Mouse (Mus musculus): ENCODE results near the gene Igfbpl1. TPM values are rescaled to one million over a fixed set of nuclear protein-coding genes. Genes with fewer than 3 reads are reported as not detected.

The Igfbpl1 gene
- polyA plus RNA-seq, 1 experiment from 2014 or later = 0.04 TPM

DNA sequence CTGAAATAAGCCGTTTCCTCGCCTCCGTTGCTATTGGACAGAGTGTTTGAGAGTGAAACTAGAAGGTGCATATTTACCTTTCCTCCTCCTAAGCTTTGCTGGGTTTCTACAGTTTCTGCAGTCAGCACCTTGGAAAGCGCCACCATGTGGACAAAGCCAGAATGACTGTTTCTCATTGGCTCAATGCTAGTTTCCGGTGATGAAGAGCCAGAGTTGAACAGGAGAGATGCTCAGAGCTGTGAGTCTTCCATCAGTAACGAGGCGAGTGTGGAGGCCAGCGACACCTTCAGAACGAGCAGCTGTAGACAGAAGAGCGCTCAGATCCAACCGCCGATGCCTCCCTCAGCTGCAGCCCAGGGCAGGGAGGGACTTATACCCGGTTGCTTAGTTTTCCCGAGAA is 17.6 kb upstream of the Igfbpl1 start:
- peak; percentile 77 for TF ChIP-seq CTCF (IDR thresholded peaks at IDR 0.05; ENCODE audit: low read depth)

DNA sequence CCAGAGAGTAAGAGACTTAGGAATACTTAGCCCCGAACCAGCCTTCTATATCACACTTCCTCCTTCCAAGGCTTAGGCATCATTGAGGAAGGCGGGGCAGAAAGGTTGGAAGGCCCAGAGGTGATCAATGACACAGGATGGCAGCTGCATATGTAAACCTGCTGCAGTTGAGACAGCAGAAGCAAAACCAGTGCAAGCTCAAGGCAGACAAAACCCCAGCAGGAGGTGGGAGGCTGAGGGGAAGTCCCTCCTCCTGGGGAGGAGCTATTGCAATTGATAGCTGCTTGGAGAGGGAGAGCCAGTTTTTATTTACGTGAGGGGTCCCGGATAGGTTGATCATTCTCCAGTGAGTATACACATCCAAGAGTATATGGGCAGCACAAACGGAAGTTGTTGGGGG is 6.7 kb upstream of the Igfbpl1 start:
- no peaks in the 10 kb centered on the region for H3K9me3 ChIP-seq (replicated peaks; ENCODE audit: low read length)
- 41% methylated on average over 5 of the region's 5 CpGs for WGBS
- DNase-seq (ENCODE audit: low spot score) = no peak
- H3K36me3 ChIP-seq (ENCODE audit: insufficient read depth, low read length) = no peaks in the 10 kb centered on the region
- peaks cover 9% of the 10 kb centered on the region; the same call in 1 of the 2 replicates for H3K27me3 ChIP-seq (ENCODE audit: insufficient read depth, low read length)
- no peak overlapping the region for H3K9ac ChIP-seq (ENCODE audit: low read depth, low read length)
- no peak for TF ChIP-seq CTCF (IDR thresholded peaks at IDR 0.05; ENCODE audit: low read depth)
- H3K4me3 ChIP-seq (replicated peaks; ENCODE audit: low read depth, low read length) = no peak overlapping the region
- no peaks in the 10 kb centered on the region for H3K4me1 ChIP-seq (replicated peaks; ENCODE audit: insufficient read depth, low read length)
- H3K27ac ChIP-seq = no peak overlapping the region
- H3K4me2 ChIP-seq (ENCODE audit: low read length) = no peak overlapping the region
- no peak for ATAC-seq (replicated peaks; ENCODE audit: low FRiP score, low read depth)

More for the DNA sequence above, 17.6 kb upstream of the Igfbpl1 start:
- Histone ChIP-seq H3K27me3 (ENCODE audit: insufficient read depth, low read length) (0 out of 2 replicates have a peak, but pooled peaks cover 2% of the 10 kb centered on the region), H3K36me3 (ENCODE audit: insufficient read depth, low read length) (no peaks in the 10 kb centered on the region), H3K27ac (no peak overlapping the region), H3K9me3 (replicated peaks; ENCODE audit: low read length) (no peaks in the 10 kb centered on the region), H3K4me2 (ENCODE audit: low read length) (no peak overlapping the region), H3K4me3 (replicated peaks; ENCODE audit: low read depth, low read length) (no peak overlapping the region), H3K9ac (ENCODE audit: low read depth, low read length) (no peak overlapping the region), H3K4me1 (replicated peaks; ENCODE audit: insufficient read depth, low read length) (0 out of 2 replicates have a peak, but pooled peaks cover 5% of the 10 kb centered on the region)
- ATAC-seq (replicated peaks; ENCODE audit: low FRiP score, low read depth) (no peak), DNase-seq (ENCODE audit: low spot score) (peak; percentile 55)
- WGBS = 48% methylated on average over 14 of the region's 14 CpGs

DNA sequence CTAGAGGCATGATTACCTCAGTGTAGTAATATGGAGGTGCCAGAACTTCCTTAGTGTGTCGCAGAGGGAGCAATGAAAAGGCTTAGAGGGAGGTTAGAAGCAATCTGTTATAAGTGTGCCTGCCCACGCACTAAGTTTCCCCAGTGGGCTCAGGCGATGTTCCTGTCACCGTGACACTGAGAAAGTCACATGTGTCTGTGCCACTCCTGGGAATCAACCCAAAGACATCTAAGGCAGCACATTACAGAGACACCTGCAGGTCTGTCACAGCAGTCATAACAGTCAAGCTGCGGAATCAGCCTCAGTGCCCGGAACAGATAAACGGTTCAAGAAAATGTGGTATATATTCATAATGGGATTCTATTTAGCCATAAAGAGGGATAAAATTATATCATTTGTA is 5.3 kb upstream of the Igfbpl1 start:
- no peak for ATAC-seq (replicated peaks; ENCODE audit: low FRiP score, low read depth)
- WGBS = 85% methylated on average over 7 of the region's 7 CpGs
- Histone ChIP-seq H3K27me3 (ENCODE audit: insufficient read depth, low read length) (peaks cover 24% of the 10 kb centered on the region), H3K36me3 (ENCODE audit: insufficient read depth, low read length) (no peaks in the 10 kb centered on the region), H3K4me1 (replicated peaks; ENCODE audit: insufficient read depth, low read length) (no peaks in the 10 kb centered on the region), H3K9ac (ENCODE audit: low read depth, low read length) (no peak overlapping the region), H3K27ac (no peak overlapping the region), H3K9me3 (replicated peaks; ENCODE audit: low read length) (no peaks in the 10 kb centered on the region), H3K4me3 (replicated peaks; ENCODE audit: low read depth, low read length) (no peak overlapping the region), H3K4me2 (ENCODE audit: low read length) (no peak overlapping the region)
- no peak for DNase-seq (ENCODE audit: low spot score)
- no peak for TF ChIP-seq CTCF (IDR thresholded peaks at IDR 0.05; ENCODE audit: low read depth)

DNA sequence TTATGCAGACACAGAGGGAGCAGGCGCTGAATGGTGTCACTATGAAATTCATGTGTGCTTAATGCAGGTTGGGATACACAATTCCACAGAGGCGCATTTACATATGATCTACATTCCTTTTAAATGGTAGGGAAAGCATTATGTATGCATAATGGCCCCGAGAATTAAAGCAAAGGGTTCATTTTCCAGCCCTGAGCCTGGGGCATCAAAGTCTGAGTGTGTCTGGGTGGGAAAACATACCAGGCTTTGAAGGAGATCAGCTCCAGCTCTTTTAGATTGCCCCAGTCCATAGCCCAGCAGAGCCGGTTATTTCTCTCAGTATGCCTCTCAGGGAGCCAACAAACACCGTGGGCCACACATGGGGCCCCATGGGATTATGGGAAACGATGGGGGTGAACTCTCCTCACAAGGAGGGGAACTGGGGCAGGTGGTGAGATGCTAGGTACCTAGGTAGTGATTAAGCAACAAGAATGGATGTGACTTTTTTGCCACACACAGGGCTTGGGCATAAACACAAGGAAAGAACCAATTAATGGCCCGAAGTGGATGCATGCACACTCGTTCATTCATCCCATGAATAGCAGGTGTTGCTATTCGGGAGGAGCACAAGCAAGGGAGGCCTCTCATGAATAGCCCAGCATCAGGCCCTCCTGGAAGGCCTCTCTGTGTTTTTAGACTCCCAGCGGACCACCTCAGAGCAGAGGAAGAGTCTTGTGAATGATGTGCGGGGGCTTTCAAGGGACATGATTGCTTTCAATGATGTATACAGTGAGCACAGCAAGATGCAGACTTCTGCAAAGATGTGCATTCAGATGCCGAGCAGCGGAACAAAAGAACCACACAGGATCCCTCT is 3.4 kb upstream of the Igfbpl1 start:
- H3K27me3 ChIP-seq (ENCODE audit: insufficient read depth, low read length) = peaks cover 40% of the 10 kb centered on the region
- H3K27ac ChIP-seq = no peak overlapping the region
- no peaks in the 10 kb centered on the region for H3K4me1 ChIP-seq (replicated peaks; ENCODE audit: insufficient read depth, low read length)
- 63% methylated on average over 13 of the region's 13 CpGs for WGBS
- no peak for DNase-seq (ENCODE audit: low spot score)
- H3K36me3 ChIP-seq (ENCODE audit: insufficient read depth, low read length) = no peaks in the 10 kb centered on the region
- no peak for TF ChIP-seq CTCF (IDR thresholded peaks at IDR 0.05; ENCODE audit: low read depth)
- no peak overlapping the region for H3K4me2 ChIP-seq (ENCODE audit: low read length)
- ATAC-seq (replicated peaks; ENCODE audit: low FRiP score, low read depth) = no peak
- no peak overlapping the region for H3K4me3 ChIP-seq (replicated peaks; ENCODE audit: low read depth, low read length)
- H3K9ac ChIP-seq (ENCODE audit: low read depth, low read length) = no peak overlapping the region
- no peaks in the 10 kb centered on the region for H3K9me3 ChIP-seq (replicated peaks; ENCODE audit: low read length)

DNA sequence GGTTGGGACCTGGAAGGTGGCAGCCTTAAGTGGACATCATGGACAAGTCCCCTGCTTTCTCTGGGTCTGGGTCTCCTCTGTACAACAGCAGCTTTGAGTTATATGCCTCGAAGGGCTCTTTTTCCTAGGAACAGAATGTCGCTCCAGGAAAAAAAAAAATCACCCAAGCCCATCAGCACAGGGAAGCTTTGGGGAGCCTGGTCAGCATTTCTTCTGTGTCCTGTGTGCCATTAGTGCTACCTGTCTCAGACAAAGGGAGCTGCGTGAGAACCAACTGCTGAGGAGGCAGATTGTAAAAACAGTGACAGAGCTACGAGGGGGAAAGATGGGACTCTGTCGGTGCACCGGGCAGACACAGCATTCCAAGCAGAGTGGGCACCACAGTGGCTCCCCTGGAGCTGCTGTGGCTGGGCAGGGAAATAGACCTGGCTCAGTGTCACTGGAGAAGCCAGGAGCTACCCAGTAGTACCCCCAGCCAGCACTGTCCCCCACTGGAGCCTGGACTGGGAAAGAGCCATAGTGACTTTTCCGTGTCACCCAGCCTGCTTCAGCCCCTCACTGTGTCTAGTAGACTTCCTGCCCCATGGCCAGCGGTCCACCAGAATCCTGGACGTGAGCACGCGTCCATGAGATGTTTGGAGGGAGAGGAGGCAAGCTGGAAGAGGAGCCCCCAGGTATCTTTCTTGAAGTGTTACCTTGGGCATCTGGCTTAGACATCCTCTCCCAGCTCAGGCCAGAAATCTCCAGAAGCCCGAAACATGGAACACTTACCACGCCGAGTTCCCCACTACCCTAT is 1.8 kb downstream of the Igfbpl1 start:
- no peak overlapping the region for H3K4me3 ChIP-seq (replicated peaks; ENCODE audit: low read depth, low read length)

DNA sequence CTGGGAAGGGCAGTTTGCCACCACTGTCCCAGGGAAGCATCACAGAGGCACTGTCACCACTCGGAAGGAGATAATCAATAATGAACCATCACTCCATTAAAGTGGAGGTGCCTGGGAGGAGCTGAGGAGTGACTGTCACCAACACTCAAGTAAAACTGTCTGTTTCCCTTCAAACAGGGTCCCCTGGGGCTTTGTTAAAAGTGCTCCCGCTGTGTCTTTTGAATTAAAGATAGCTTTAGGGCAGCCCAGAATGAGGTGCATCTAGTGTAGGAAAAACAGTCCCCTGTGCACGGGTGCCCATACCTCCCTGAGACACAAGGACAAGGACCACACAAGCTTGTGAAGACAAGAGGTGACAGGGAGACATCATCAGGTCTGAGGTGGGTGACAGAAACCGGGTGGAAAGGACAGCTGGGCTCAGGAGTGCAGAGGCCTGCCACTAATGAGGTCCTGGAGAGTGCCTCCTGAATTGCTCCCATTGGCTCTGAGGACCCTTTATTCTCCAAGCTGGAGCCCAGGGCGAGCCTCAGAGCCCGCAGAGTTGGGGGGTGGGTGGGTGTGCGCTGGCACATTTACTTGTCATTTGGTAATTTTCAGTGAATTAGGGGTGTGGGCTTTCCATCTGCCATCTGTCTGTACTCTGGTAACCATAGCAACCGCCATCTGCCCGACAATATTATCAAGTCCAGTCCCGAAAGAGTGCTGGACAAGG is 2.5 kb downstream of the Igfbpl1 start:
- WGBS = 15% methylated on average over 10 of the region's 10 CpGs

More for the DNA sequence above, 1.8 kb downstream of the Igfbpl1 start:
- no peaks in the 10 kb centered on the region for H3K36me3 ChIP-seq (ENCODE audit: insufficient read depth, low read length)
- H3K27ac ChIP-seq = no peak overlapping the region
- H3K4me1 ChIP-seq (replicated peaks; ENCODE audit: insufficient read depth, low read length) = no peaks in the 10 kb centered on the region
- DNase-seq (ENCODE audit: low spot score) (no peak), ATAC-seq (replicated peaks; ENCODE audit: low FRiP score, low read depth) (no peak)
- TF ChIP-seq CTCF (IDR thresholded peaks at IDR 0.05; ENCODE audit: low read depth) = no peak
- H3K4me2 ChIP-seq (ENCODE audit: low read length) = no peak overlapping the region
- peaks cover 55% of the 10 kb centered on the region for H3K27me3 ChIP-seq (ENCODE audit: insufficient read depth, low read length)
- no peak overlapping the region for H3K9ac ChIP-seq (ENCODE audit: low read depth, low read length)
- no peaks in the 10 kb centered on the region for H3K9me3 ChIP-seq (replicated peaks; ENCODE audit: low read length)
- 24% methylated on average over 14 of the region's 14 CpGs for WGBS

More for the DNA sequence above, 2.5 kb downstream of the Igfbpl1 start:
- Histone ChIP-seq H3K4me1 (replicated peaks; ENCODE audit: insufficient read depth, low read length) (peaks cover 7% of the 10 kb centered on the region), H3K27me3 (ENCODE audit: insufficient read depth, low read length) (peaks cover 50% of the 10 kb centered on the region), H3K36me3 (ENCODE audit: insufficient read depth, low read length) (no peaks in the 10 kb centered on the region), H3K4me3 (replicated peaks; ENCODE audit: low read depth, low read length) (no peak overlapping the region), H3K4me2 (ENCODE audit: low read length) (no peak overlapping the region), H3K9ac (ENCODE audit: low read depth, low read length) (no peak overlapping the region), H3K27ac (no peak overlapping the region), H3K9me3 (replicated peaks; ENCODE audit: low read length) (no peaks in the 10 kb centered on the region)
- no peak for TF ChIP-seq CTCF (IDR thresholded peaks at IDR 0.05; ENCODE audit: low read depth)
- DNase-seq (ENCODE audit: low spot score) = no peak
- ATAC-seq (replicated peaks; ENCODE audit: low FRiP score, low read depth) = no peak

All from kidney, postnatal 0 days (tissue).